Mouse (Mus musculus) E14TG2a.4 (cell line): ENCODE results near the gene Lrrc46.

ENCODE experiments used
- CTCF ChIP-seq: conservative IDR thresholded peaks from 2 replicates; pipeline ENCODE4 v1.5.1; 2014; ENCODE audit warnings: low read length
- NANOG ChIP-seq: IDR thresholded peaks from 2 replicates; pipeline ENCODE4 v1.6.1; 2014; ENCODE audit warnings: borderline replicate concordance, low read length, mixed read lengths
- POU5F1 ChIP-seq: IDR thresholded peaks from 2 replicates; pipeline ENCODE4 v1.6.1; 2014; ENCODE audit warnings: low read length, borderline replicate concordance

DNA sequence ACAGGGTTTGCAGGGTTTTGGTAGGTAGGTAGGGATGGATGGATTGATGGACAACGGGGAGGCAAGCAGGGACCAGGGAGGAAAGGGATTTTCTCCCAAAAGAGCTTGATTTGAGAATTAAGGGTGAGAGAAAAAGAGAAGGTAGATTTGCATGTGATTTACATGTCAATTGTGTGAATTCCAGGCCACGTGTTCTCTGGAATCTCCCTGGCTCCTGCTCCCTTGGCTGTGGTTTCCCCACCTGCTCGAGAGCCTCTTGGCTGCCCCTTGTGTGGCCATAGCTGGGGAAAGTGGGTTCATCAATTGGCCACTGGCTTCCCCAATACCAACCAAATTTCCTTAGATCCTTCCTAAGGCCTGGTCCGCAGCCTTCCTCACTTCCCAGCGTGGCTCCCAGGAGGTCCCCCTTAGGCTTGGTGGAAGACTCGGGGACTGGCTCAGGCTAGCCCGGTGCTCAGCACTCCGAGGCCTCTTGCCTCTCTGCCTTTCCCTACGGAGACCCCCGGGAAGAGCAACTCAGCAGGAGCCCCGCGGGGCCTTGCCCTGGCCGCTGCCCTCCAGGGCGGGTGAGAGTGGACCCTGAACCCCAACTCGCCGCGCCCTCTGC is 44.3 kb downstream of the Lrrc46 start:
- TF ChIP-seq CTCF = no peak
- TF ChIP-seq NANOG = no peak
- TF ChIP-seq POU5F1 = no peak
